Mouse (Mus musculus): ENCODE data around the gene Tmem151b.

- TF ChIP-seq CTCF (IDR thresholded peaks at IDR 0.05; ENCODE audit: low read depth, low read length) (no peak), GATA1 (IDR thresholded peaks at IDR 0.05; ENCODE audit: borderline replicate concordance, low read length) (no peak), TAL1 (conservative IDR thresholded peaks at IDR 0.05; ENCODE audit: low read depth, low read length) (no peak), GATA2 (IDR thresholded peaks at IDR 0.05; ENCODE audit: borderline replicate concordance, low read depth, low read length) (no peak)
Observed at GRCm38 (mm10) chr17:45557246-45557824, 7.9 kb upstream of the Tmem151b start.
